Mouse (Mus musculus) lung, adult 2 months (tissue): ENCODE results near the gene Stim1.

Experiments used
- CTCF ChIP-seq: fragments of 200-500 bp; IDR thresholded peaks from 2 replicates; pipeline ENCODE4 v1.5.1; 2011; ENCODE audit warnings: mild to moderate bottlenecking, low read length, control low read depth; ENCODE audit not compliant: insufficient read depth
- POLR2A ChIP-seq: fragments of 200-500 bp; IDR thresholded peaks from 2 replicates; pipeline ENCODE4 v1.6.1; 2011; ENCODE audit warnings: low read depth, mild to moderate bottlenecking, control low read depth, low read length, borderline replicate concordance; ENCODE audit errors: extremely low read depth

GRCm38 (mm10) chr7:102242917-102243316 lies 24.7 kb upstream of the Stim1 start:
- TF ChIP-seq POLR2A (no peak), CTCF (no peak)
